Mouse (Mus musculus) thymus, postnatal 0 days (tissue): Measurements from ENCODE around the gene Acot13. TPM values are rescaled to one million over a fixed set of nuclear protein-coding genes. Genes with fewer than 3 reads are reported as not detected.
A peak's percentile ranks its signal among the peaks of the same experiment; 100 is the strongest.
"Not testable (repeated sequence)": the region's sequence is repeated elsewhere in the genome, so short reads cannot be mapped to it uniquely, and the experiment has no call there.

Experiments
- DNase-seq: peaks from one replicate; pipeline ENCODE4 v3.0.0-alpha.2; 2015; ENCODE audit warnings: low spot score
- polyA plus RNA-seq: library from polyadenylated mRNA; unstranded; fragments of >200 nt; fragmentation: Nextera tagmentation; extraction: Ambion mirVana; gene quantifications from 2 replicates; pipeline ENCODE4 v1.2.1, GENCODE M21; 2015

Gene Acot13
- polyA plus RNA-seq = 119 and 129 TPM in 2 replicates

GRCm38 (mm10) chr13:24831353-24832130, at the start of gene Acot13, which contains the start of gene Tdp2:
TSS of gene Acot13 (minus strand) at chr13:24831540.
TSS of gene Tdp2 (plus strand) at chr13:24831679.
- peak; percentile 98 for DNase-seq

GRCm38 (mm10) chr13:24880704-24881103, 49.4 kb upstream of the Acot13 start:
- DNase-seq = no peak

GRCm38 (mm10) chr13:24880208-24880607, 48.9 kb upstream of the Acot13 start:
- DNase-seq = no peak

- DNase-seq = no peak
Observed at GRCm38 (mm10) chr13:24879359-24880040, 48.2 kb upstream of the Acot13 start.

GRCm38 (mm10) chr13:24868233-24868632, 36.9 kb upstream of the Acot13 start:
- no peak for DNase-seq

- DNase-seq = no peak
Observed at GRCm38 (mm10) chr13:24867789-24868188, 36.4 kb upstream of the Acot13 start.

GRCm38 (mm10) chr13:24866430-24867402, 35.4 kb upstream of the Acot13 start:
- DNase-seq = no peak

- DNase-seq = peak; percentile 63
Observed at GRCm38 (mm10) chr13:24862520-24862919, 31.2 kb upstream of the Acot13 start.

GRCm38 (mm10) chr13:24862021-24862420, 30.7 kb upstream of the Acot13 start:
- DNase-seq = no peak

- no peak for DNase-seq
Observed at GRCm38 (mm10) chr13:24861084-24861483, 29.7 kb upstream of the Acot13 start.

- DNase-seq = no peak
Observed at GRCm38 (mm10) chr13:24859115-24859514, 27.8 kb upstream of the Acot13 start.

GRCm38 (mm10) chr13:24852570-24852969, 21.2 kb upstream of the Acot13 start:
- DNase-seq = no peak

- DNase-seq = no peak
Observed at GRCm38 (mm10) chr13:24851989-24852388, 20.6 kb upstream of the Acot13 start.

- DNase-seq = no peak
Observed at GRCm38 (mm10) chr13:24849318-24849717, 18.0 kb upstream of the Acot13 start.

- DNase-seq = peak; percentile 39
Observed at GRCm38 (mm10) chr13:24844983-24845955, 13.9 kb upstream of the Acot13 start, which contains the start of gene D130043K22Rik. TSS of gene D130043K22Rik (plus strand) at chr13:24845135.

GRCm38 (mm10) chr13:24841702-24842101, 10.4 kb upstream of the Acot13 start:
- DNase-seq = no peak

GRCm38 (mm10) chr13:24839831-24840230, 8.5 kb upstream of the Acot13 start:
- DNase-seq = no peak

GRCm38 (mm10) chr13:24837765-24838164, 6.4 kb upstream of the Acot13 start:
- not testable (repeated sequence) for DNase-seq

- DNase-seq = no peak
Observed at GRCm38 (mm10) chr13:24832811-24833155, 1.4 kb upstream of the Acot13 start.
